Mouse (Mus musculus) R1 (cell line): ENCODE data around the gene Marc1.
A peak's percentile ranks its signal among the peaks of the same experiment; 100 is the strongest.

Experiments
- DNase-seq: peaks from one replicate; pipeline ENCODE4 v3.0.0-alpha.2; 2018; ENCODE audit warnings: low read depth, low spot score

Gene Marc1

GRCm38 (mm10) chr1:184763866-184764265, 47.2 kb downstream of the Marc1 start:
- no peak for DNase-seq

- no peak for DNase-seq
Observed at GRCm38 (mm10) chr1:184762941-184763340, 48.2 kb downstream of the Marc1 start.

GRCm38 (mm10) chr1:184761988-184762387, 49.1 kb downstream of the Marc1 start:
- DNase-seq: no peak

GRCm38 (mm10) chr1:184752671-184753070, 58.4 kb downstream of the Marc1 start:
- no peak for DNase-seq

- no peak for DNase-seq
Observed at GRCm38 (mm10) chr1:184750114-184750664, 60.9 kb downstream of the Marc1 start.

- DNase-seq: no peak
Observed at GRCm38 (mm10) chr1:184748692-184749152, 62.4 kb downstream of the Marc1 start.

GRCm38 (mm10) chr1:184737876-184738479, 73.1 kb downstream of the Marc1 start:
- DNase-seq: peak; percentile 45

GRCm38 (mm10) chr1:184737228-184737627, 73.9 kb downstream of the Marc1 start:
- DNase-seq: no peak
